Mouse (Mus musculus) hindlimb bud, embryonic 11.5 days (tissue): ENCODE data around the gene Cbx8.

Experiments used
- DNase-seq: peaks from one replicate; pipeline ENCODE4 v3.0.0-alpha.2; 2012; ENCODE audit warnings: low read depth, low spot score; ENCODE audit errors: extremely low spot score

The Cbx8 gene

DNA sequence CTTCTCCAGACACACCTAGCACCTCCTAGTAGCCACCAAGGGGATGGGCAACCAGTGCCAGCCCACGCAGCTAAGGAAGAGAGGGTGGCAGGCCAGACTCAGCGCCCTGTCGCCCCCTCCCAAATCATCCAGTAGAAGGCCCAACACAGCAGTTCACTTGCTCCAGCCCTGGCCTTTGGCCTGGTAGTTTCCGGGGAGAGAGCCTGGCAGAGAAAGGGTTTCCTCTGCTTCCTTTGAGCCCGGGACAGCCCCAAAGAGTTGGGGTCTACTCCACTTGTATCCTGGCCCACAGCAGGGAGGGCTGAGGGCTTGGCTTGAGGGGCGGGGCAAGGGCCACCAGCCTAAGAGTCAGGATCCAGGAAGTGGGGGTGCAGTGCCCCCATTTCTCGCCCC, 38.7 kb upstream of the Cbx8 start:
- no peak for DNase-seq

- no peak for DNase-seq
These were observed 38.1 kb upstream of the Cbx8 start for GRCm38 (mm10) chr11:119078691-119079444.

- no peak for DNase-seq
These were observed 37.0 kb upstream of the Cbx8 start for GRCm38 (mm10) chr11:119077755-119078154.

DNA sequence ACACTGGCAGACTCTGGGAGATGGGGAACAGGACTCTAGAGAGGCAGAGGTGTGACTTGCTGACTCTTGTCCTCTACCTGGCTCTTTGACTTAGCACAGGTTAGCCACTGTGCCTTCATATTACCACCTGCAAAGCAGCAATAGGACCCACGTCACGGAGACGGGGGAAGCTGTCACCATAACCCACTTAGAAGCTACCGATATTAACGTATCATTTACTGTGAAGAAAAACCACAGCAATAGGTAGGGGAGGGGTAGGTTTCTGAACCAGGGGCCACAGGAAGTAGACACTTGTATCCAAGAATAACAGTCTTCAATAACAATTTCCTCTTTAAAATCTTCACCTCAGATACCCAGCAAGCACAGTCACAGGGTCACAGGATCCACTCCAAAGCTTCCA, 35.0 kb upstream of the Cbx8 start:
- DNase-seq: no peak

- no peak for DNase-seq
These were observed 33.2 kb upstream of the Cbx8 start for GRCm38 (mm10) chr11:119073876-119074433.

DNA sequence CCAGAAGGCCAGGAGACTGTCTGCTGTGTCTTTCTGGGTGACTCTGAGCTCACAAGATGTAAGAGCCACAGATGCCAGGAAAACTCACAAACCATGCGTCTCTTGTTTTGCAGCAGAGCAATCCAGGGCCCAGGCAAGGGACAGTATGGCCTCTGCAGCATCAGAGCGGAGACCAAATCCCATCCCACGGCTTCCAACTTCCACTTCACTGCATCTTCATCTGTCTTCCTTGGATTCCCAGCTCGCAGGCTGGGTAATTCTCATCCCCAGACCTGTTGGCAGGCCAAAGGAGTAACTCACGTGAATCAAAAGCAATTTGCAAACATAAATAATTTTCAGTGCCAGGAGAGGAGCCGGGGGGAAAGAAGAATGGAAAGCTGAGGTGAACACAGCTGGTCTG, 32.2 kb upstream of the Cbx8 start:
- DNase-seq: no peak

GRCm38 (mm10) chr11:119072239-119072638, 31.5 kb upstream of the Cbx8 start:
- DNase-seq: no peak

DNA sequence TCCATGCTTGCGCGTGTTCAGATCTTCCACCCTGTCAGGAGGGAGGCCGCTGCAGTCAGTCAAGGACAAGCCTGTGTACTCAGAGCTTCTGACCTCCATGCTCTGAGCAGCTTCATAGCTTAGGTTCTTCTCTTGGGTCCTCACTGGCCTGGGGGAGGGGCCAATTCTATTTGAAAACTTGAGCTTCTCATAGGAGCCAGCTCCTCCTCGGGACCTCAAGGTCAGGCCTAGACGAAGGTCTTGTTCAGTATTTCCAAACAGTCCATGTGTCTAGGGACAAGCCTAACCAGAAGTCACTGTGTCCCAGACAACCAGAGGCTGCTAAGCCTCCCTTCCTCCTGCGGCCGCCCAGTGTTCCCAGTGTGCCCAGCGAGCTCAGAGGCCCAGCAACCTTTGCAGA, 26.1 kb upstream of the Cbx8 start:
- no peak for DNase-seq

DNA sequence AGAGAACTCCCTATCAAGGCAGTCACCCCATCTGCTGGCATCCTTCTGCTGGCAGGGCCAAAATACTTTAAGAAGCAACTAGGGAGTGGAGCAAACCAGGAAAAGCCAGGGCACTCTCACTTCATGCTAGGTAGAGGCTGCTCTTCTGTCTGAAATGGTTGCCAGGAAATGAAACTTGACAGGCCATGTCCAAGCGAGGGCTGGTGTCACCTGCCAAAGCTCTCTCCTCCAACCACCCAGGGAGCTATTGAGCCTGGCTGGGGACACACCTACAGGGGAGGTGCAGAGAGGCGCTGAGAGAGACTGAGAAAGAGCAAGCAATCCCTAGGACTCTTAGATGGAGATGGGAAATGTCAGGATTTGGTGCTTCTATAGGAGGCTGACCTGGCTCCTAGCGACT, 18.5 kb upstream of the Cbx8 start:
- DNase-seq: no peak

DNA sequence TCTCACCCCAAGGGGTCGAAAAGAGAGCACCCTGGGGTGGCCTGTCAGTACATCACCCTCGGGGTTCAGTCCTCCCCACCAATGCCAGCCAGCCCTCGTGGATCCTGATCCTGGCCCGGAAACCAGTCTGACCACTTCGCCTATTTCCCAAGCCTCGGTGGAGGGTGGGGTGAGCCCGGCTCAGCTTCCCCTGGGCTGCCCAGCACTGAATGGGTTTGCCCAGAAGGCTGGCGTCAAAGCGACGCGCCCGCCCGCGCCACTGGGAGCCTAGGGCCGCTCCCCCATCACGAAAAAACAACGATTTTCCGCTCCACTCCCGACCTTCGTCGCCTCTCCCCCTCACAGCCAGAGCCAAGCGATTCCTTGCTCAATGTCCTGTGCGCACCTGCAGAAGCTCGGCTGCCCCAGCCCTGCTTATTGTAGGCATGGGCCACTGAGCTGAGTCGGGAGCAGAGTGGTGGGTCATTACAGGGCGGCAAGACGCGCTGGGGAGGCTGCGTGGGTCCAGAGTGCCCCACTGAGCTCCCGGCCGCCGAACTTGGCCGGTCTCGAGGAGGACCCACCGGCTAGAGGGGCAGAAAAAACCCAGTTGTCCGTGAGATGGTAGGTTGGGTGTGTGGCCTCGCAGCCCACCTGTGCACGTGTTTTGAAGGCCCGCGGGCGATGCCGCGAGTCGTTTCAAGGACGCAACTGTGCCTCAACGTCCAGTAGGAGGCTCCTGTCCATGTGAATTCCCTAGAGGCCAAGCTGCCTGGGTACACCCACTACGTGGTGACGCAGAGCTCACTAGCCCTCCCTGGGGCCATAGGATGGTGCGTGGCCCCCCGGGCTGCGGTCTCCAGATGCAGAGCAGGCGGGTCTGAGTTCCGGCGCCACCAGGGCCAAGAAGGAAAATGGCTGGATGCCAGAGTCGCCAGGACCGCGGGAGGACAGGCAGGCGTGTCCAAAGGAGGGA, 17.5 kb upstream of the Cbx8 start:
- no peak for DNase-seq

DNA sequence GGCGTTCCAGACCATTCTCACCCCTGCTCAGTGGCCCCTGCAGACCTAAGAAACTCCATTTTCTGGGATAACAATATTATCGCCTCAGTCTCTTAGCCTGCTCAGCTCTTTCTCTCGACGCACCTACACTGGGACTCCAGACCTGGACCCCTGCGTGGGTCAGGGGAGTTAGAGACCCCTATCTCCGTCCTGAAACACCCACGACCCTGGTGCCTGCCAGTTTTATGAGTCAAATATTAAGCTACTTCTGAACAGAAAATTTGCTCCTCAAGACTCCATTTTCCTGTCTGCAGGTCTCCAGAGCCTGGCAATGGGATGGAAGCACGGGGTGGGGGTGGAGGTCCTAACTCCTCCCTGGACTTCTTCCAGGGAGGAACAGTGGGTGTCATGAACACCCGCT, 16.5 kb upstream of the Cbx8 start:
- DNase-seq: no peak

DNA sequence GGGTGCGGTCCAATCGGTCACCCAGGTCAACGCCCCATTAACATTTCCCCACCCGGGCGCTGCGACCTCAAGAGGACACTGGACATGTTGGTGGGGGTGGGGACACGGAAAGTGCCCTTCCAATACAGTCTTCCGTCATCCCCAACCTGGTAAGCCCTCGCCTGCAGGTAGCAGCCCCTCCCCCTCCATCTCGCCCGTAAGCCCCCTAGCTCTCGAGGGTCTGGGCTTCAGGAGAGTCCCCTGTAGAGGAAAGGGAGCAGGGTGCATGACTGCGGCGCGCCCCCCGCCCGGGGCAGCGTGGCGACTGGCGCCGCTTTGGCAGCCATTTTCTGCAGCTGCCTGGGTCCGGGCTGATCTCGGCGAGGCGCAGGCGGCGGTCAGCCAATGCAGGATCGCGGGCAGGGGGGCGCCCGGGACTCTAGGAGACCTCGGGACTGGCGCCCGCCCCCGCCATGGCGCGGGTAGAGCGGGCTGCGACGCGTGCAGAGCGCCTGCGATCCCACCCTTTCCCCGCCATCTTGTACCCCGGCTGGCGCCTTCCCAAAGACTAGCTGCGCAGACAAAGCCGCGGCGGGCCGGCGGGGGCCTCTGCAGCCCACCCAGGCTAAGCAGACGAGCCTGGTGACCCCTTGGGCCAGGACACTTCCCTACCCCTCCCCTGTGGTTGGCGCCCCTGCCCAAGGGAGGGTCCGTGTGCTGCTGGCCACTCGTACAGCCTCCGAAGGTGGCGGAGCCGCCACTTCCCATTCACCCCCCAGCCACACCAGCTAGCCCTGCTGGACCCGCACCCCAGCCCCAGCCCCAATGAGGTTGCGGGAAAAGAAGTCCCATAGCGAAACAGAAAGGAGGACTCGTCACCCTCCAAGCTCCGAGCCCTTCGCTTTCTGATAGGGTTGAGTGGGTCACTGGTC, 15.8 kb upstream of the Cbx8 start:
- DNase-seq: no peak

DNA sequence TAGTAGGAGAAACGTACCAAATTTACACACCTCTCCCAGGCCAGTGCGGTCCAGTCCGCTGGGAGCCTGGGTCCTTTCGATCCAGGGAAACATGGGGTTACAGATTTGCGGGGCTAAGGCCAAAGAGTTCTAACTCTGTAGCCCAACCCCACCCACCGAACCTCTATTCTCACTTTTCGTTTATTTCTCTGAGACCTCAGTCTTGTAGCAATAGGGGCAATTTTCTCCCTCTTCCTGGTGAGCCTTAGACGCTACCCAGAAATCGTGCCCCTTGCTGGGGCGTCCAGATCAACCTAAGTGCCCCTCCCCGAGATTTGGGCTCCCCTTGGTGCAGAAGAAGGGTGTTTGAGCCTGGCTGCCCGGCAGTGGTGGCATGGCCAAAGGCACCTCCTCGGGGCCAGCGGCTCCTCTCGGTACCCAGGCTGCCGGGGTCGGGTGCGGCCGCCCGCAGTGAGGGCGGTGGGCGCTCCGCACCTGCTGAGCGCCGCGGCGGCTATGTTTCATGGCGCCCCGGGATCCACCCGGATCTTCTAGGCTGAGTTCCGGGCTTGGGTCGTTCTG, 14.9 kb upstream of the Cbx8 start:
- no peak for DNase-seq

GRCm38 (mm10) chr11:119054351-119055345, 13.9 kb upstream of the Cbx8 start:
- DNase-seq: no peak

- DNase-seq: no peak
These were observed 13.1 kb upstream of the Cbx8 start for GRCm38 (mm10) chr11:119053738-119054350.

DNA sequence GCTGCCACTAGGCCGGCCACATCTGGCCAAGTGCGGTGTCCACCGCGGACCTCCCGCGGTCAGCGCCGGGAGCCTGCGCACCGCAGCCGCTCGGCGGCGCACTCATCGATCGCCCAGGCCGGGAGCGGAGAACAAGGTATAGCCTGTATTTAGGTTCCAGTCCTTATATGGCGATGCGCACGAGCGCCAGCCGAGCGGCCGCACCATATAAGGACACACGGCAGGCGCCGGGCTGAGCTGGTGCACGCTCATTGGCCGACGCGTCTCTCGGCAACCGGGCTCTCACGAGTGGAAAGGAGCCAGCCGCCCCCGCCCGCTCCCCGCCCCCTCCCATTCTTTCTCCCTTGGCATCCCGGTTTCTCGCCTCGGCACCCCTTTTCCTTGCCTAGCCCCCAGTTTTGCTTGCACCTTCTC, 12.5 kb upstream of the Cbx8 start:
- DNase-seq: no peak

GRCm38 (mm10) chr11:119052661-119053256, 12.0 kb upstream of the Cbx8 start:
- DNase-seq: no peak

- no peak for DNase-seq
These were observed 11.3 kb upstream of the Cbx8 start for GRCm38 (mm10) chr11:119051927-119052660.
